Mouse (Mus musculus) urinary bladder, postnatal 36 days (tissue): ENCODE data around the gene R3hdm4.

ENCODE experiments used
- DNase-seq, 2 experiments: peaks; one replicate each; pipeline ENCODE4 v3.0.0; 2022; ENCODE audit warnings: low spot score in 2 of 2, mixed read lengths in 1 of 2

The R3hdm4 gene

DNA sequence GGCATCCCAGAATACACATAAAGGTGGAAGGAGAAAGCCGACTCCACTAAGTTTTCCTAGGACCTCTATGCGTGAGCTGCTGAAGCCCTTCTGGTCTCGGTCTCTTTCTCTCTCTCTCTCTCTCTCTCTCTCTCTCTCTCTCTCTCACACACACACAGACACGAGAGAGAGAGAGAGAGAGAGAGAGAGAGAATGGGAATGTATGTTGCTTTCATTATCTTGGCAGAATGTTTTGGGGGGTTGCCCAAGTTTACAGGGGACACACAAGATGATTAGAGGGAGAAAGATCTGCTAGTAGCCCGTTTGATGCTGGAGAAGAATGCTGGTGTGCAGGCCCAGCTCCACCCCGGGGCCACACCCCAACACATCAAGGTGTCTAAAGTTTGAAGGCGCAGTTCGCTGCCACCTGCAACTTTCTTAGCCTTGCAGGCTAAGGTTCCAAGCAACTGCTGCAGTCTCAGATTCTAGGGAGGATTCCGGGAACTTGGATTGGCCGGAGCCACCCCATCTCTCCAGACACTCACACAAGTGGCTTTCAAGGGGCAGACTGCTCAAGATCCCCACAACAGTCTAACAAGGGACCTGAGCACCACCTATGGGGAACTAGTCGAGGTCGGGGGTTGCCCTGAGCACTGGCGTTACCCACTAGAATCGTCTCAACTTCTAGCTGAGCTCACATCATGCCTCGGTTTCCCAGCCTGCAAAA, 4.9 kb upstream of the R3hdm4 start:
- DNase-seq, result no peak

DNA sequence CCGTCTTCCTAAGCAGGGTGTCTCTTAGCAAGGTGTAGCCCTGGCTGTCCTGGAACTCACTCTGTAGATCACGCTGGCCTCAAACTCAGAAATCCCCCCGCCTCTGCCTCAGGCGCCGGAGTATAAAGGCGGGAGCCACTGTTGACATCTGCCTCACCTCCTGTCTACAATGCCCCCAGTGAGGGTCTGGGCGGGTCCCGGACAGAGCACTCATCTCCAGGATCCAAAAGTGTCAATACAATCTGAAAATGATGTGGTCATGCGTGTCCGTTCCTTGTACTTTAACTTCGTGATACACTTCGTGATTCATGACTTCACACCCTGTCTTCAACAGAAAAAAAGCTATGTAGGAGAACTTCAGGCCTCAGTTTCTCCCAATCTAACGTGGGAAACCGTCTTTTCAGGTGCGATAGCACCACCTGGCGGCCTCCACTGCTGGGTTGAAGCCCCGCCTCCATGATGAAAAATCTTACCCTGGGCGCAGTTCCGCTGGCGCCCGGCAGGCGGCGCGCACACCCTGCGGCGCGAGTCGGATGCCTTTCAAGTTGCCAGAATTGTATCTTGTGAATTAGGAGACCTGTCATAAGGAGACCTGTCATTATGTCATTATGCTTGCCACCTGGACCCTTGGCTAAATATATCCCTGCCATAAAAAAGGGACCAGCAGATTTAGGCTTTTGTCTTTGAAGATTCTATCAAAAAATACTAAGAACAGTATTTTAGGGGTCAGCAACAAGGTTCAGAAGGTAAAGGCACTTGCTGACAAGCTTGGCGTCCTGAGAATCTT, 4.2 kb upstream of the R3hdm4 start:
- DNase-seq, result peak; percentile 91 to 93

DNA sequence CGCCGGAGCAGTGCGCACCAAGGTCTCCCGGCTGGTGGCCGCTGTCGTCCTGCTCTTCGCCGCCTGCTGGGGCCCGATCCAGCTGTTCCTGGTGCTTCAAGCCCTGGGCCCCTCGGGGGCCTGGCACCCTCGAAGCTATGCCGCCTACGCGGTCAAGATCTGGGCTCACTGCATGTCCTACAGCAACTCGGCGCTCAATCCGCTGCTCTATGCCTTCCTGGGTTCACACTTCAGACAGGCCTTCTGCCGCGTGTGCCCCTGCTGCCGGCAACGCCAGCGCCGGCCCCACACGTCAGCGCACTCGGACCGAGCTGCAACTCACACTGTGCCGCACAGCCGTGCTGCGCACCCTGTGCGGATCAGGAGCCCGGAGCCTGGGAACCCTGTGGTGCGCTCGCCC, 564 bp upstream of the R3hdm4 start:
- DNase-seq, result no peak

DNA sequence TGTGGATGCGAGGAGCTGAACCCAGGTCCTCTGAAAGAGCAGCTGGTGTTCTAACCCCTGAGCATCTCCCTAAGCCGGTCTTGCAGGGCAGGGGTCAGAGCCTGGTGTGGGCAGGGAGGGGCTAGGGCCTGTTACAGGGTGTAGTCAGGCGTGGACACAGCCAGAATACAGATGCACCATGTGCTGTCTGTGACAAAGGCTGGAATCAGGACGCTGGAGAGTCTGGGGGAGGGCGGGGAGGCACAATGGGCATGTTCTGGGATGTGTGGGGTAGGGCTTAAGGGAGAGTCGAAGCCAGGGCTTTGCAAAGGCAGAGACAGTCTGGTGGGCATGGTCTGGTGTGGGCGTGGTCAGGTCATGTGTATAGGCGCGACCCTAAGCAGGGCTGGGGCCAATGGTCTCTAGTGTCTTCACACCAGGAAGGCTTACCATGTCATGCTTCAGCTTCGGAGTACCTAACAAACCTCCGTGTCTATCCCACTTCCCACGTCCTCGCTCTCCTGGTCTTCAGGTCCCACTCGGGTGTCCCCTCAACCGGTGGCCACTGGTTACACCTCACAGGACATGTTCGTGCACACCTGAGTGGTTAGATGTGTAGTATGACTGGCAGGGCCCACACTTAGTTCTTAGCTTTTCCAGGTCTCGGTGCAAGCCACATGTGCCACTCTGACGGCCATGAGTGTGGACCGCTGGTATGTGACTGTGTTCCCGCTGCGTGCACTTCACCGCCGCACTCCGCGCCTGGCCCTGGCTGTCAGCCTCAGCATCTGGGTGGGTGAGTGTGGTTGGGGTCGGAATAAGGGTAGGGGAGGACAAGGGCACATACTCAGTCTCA, 735 bp downstream of the R3hdm4 start:
- no peak for DNase-seq

DNA sequence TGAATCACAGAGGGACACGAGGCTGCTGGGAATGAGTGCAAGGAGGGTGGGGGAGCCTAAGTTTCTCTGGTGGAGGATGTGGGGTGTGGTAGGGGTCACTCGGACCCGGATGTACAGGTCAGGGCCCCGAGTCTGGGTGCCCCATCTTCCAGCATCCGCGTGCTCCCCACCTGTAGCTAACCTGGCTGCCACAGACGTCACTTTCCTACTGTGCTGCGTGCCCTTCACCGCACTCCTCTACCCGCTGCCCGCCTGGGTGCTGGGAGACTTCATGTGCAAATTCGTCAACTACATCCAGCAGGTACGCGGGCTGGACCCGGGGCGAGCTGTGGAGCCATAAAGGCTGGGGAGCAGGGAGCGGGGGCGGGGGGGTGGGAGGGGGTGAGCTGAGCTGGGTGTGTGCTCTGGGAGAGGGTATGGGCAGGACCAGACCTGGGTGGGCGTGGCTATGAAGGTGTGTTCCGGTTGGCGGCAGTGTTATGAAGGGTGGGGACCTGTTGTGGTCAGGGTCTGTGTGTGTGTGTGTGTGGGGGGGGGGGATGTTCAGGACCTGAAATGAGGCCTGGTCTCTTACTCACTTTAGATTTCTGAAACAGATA, 1.7 kb downstream of the R3hdm4 start:
- no peak for DNase-seq

DNA sequence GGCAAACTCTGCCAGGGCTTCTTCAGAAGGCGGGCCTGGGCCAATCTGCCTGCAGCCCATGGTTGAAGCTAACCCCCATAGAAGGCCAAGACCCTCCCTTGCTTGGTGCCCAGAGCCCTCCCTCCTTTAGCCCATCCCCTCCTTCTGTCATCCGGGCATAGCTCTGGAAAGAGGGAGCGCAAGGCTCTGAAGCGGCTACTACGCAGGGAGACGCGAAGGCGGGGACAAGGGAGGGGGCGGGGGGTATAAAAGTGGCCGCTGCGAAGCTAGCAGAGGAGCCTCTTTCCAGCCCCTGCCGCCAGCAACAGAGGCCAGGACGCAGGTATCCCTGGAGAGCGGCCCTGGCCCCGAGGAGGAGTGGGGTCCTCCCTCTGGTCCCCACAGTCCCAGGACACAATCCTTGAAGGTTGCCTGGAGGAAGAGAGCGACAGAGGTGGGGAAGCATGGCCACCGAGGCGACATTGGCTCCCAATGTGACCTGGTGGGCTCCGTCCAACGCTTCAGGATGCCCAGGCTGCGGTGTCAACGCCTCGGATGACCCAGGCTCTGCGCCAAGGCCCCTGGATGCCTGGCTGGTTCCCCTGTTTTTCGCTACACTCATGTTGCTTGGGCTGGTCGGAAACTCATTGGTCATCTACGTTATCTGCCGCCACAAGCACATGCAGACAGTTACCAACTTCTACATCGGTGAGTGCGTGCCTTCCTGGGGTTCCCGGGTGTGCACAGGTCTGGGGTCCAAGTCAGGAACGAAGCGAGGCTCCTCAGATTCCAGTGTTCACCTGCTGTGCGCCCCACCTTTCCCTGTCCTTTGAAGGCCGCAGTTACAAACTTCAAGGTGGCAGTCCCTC, 2.6 kb downstream of the R3hdm4 start:
- DNase-seq, result no peak

DNA sequence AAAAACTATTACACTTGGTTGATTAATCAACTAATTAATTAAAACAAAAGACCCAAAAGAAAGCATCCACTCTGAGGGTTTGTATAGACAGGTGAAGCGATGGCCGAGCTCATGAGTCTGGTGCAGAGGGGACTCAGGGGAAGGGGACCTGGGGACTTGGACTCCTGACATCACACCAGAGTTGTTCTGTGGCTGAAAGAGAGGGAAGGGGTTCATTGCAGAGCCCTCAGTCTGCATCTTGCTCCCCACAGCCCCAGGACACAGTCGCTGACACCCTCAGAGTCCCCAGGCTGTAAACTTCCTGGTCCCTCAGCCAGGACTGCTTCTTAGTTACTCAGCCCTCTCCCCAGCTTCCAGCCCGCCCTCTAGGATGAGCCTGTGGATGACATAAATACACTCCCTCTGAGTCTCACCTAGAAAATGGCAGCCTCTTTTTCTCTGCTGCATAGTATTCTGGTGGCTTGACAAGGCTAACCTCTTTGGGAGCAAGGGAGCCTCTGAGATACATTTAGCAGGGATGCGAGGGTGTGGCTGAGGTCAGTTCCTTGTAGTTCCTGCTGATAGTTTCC, 3.4 kb downstream of the R3hdm4 start:
- DNase-seq, result no peak

DNA sequence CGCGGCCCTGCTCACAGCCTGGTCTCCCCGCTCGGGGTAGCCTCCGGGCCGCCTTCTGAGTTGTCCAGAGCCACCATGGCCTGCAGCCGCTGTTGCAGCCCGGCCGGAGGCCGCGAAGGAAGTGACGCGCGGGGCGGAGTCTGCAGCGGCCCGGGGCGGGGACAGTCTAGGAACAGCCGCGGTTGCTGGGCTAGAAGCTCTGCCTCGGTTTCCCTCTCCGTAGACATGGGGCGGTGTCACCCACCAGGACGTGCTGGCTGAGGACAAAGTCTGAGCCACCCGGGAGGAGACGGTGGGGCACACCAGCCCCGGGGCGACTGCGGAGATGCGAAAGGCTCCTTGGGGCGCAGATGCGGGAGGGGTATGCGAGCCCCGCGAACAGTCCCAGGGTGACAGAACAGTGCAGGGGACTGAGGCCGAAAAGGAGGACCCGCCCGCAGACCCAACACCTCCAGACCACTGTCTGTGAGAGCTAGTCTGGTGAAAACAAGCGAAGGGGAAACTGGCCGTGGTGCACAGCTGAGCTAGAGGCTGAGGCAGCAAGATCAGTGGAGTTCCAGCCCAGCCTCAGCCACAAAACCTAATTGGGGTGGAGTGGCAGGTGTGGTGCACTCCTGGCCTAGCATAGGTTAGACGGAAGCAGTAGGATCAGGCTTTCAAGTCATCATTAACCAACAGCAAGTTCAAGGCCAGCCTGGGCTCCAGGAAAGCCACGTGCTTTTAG, 4.0 kb downstream of the R3hdm4 start, which contains the start of gene Kiss1r:
TSS of gene Kiss1r (plus strand) at position 164 of the 724 bp plus-strand sequence.
- DNase-seq, result peak; percentile 89 to 90

DNA sequence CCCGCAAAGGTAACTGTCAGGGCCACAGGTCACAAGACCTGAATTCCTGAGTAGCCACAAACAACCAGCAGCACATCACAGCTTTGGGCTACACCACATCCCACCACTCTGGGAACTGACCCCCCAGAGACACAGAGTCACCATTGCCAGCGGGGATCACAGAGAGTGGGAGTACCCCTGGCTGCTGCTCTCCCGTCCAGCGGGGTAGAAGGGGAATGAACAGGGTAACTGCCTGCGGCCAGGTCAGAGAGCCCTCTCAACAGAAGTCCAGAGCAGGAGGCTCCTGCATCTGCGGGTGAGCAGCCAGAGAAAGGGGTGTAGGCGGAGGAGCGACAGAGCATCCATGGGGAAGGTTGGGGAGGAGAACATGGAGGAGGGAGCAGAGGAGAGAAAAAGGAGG, 4.9 kb downstream of the R3hdm4 start:
- DNase-seq, result no peak

DNA sequence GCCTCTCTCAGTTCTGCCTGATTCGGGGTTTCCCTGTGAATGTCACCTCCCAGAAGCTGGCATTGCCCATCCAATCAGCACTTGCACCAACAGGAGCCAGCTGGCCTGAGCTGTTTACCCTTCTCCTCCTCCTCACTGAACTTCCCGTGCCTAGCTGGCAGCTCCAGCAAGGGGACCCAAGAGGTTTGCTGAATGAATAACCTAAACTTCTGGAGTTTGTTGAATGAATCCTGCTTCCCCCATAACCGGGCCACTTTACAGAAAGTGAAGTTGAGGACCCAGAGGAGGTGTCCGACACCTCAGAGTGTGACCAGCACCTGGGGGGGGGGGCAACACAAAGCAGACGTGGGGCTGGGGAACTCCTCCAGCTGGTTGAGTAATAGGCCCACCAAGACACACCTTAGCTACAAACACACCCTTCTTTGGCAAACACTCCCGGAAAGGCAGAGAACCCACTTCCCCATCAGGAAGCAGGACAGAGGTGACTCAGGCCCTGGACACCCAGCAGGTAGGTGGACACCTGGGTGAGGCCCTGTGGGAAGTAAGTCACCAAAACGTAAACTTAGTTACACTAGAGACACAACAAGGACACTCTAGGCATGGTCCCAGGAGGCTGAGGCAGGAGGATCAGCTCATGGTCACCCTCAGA, 5.9 kb downstream of the R3hdm4 start:
- no peak for DNase-seq

DNA sequence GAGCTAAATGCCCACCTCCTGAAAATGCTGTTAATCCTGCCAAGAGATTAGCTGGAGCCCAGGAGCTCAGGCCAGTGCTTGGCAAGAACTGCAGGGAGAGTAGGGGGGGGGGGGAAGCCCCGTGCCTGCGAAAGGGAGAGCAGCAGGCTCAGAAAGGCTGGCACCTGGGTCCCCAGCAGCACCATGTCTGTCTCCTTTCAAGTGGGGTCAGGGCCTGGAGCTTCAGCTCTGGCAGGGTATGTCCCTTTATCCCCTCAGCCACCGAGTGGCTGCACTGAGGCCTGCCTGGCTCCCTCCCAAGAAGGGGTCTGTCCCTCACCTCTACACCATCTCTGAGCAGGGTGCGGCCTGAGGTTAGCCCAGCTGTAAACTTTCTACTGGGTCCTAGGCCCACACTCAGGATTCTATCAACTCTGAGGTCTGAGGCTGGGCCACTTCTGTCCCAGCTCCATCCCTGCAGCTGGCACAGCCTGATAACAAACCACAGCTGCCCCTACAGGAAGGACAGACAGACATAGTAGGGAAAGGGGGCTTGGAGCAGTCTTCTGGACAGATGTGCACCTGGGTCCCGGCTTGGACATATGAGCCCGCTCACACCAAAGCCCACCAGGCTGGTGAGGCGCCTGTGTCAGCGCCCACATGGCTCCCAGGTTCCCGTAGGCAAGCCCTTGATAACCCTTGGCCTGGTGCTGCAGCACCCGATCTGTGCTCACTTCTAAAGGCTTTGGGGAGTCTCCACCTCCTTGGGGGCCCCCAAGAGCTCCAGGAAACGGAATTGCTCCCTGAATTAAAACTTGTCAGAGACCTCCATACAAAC, 6.7 kb downstream of the R3hdm4 start:
- DNase-seq, result no peak

DNA sequence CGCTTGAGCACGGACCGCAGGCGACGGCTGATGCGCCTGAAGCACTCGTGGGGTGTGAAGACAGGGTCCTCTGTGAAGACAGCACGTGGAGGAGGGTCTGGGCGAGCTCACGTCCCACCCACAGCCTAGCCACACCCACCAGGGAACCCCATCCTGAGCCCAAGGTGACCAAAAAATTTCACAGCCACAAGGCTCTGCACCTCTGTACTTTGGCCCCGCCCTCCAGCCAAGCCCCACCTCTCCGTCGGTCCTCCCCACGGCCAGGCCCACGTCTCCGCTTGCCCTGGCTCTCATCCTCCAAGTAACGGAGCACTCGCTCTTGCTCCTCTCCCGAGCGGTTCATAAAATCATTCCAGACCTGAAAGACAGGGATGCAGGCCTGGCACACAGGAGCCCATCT, 8.6 kb downstream of the R3hdm4 start:
- DNase-seq, result no peak

DNA sequence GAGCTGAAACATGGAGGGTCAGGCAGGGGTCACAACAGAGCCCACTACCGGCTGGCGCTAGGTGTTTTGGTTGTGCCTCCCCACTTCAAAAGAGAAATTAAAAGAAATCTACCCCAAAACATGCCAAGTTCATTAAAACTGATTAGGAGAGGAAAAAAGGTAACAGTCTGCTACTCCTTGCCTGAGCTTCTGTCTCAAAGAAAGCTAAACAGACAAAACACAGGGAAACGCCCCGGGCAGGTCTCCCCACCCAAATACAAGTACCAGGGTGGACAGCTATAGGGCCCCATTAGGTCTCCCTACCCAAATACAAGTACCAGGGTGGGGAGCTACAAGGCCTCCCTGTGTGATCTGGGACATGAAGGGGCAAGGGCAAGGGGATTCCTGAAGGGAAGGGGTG, 10.5 kb downstream of the R3hdm4 start, which contains the start of gene Gm26602:
TSS of gene Gm26602 (plus strand) at position 301 of the 400 bp plus-strand sequence.
- DNase-seq, result no peak

DNA sequence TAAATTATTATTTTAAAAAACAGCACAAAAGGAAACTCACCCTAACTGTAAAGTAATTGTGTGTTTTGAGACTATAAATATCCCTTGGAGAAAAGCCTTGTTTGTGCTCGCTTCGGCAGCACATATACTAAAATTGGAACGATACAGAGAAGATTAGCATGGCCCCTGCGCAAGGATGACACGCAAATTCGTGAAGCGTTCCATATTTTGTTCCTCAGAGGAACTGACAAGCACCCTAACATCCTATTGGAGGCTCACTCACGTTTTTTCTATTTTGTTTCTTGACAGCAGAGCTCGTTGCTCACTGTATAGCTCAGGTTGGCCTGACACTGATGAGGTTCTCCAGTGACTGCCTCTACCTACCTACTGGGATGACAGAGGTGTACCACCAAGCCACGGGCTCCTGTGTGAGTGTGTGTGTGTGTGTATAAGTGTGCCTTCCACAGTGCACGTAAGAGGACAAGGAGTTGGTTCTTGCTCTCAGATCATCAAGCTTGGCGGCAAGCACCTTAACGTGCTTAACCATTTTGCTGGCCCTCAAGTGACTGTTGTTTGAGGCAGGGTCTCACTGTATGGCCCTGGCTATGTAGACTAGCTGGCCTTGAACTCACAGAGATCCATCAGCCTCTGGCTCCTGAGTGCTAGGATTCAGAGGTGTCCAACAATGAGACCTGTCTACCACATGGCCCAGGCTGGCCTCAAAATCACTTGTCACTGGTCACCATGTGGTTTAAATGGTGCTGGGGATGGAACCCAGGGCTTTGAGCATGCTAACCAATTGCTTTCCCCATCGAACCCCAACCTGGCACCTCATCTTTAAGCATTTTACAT, 11.7 kb downstream of the R3hdm4 start:
- no peak for DNase-seq

DNA sequence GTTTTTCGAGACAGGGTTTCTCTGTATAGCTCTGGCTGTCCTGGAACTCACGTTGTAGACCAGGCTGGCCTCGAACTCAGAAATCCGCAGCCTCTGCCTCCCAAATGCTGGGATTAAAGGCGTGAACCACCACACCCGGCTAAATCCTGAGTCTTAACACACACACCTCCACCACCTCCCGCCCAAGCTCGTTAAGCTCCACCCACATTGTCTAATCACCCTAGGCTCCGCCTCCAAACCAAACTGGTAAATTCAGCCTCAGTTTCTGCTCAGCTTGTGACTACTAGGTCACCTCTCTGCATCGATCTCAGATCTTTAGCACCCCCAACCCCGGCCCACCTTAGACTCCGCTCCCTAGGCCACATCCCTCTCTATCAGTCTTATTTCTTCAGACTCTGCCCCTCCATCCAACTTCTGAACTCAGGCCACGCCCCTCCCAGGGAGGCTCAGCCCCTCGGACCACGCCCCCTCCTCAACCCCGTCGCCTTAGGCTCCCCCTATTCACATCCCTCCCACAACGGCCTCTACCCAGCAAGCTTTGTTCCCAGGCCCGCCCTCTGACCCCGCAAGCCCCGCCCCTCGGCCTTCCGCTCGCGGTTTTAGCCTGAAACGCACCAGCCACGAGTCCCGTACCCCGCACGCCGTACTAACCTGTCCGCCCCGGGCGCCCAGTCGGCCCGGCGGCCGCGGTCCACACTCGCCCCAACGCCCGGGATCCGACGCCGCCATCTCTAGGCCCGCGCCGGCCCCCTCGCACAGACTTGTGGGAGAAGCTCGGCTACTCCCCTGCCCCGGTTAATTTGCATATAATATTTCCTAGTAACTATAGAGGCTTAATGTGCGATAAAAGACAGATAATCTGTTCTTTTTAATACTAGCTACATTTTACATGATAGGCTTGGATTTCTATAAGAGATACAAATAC, 12.6 kb downstream of the R3hdm4 start, which contains the start of gene Med16:
TSS of gene Med16 (minus strand) at position 757 of the 925 bp plus-strand sequence.
- DNase-seq, result peak; percentile 94 to 95

DNA sequence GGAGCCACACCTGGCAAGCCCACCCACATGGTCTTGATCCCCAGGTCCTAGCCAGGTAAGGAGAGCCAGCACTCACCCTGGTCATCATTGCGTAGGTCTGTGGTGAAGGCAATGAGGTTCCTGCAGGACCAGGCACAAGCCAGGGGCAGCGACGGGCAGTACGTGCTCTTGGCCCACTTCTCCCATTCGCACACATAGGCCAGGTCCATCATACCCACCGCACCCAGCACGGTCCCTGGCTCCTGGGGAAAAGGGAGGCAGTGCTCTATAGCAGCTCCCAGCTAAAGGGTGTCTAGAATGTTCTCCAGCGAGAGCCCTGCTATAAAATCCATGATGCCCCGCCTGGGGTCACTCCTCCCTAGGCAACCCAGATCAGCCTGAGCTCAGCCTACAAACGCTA, 13.6 kb downstream of the R3hdm4 start:
- no peak for DNase-seq
